Mouse (Mus musculus) lung, postnatal 10 days (tissue): Measurements from ENCODE around the gene Mrps10.
"Not testable (repeated sequence)": the region's sequence is repeated elsewhere in the genome, so short reads cannot be mapped to it uniquely, and the experiment has no call there.

Experiments used
- DNase-seq: peaks from one replicate; pipeline ENCODE4 v3.0.0; 2021

The Mrps10 gene

DNA sequence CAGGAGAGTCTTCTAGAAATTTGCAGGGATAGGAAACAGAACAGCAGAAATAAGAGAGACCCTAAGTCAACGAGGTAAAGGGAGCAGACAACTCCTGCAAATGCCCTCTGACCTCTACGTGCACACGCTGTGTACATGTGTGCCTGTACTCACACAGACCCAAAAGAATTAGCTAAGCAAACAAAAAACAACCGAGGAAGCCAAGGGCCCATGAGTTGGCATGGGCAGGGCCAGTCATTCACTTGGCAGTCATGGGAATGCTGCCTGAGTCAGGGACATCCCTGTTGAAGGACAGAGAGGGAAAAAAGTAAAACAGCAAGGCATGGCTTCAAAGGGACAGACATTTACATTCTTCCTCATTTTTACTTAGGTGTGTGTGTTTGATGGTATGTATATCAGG, 14.6 kb downstream of the Mrps10 start:
- DNase-seq = no peak

DNA sequence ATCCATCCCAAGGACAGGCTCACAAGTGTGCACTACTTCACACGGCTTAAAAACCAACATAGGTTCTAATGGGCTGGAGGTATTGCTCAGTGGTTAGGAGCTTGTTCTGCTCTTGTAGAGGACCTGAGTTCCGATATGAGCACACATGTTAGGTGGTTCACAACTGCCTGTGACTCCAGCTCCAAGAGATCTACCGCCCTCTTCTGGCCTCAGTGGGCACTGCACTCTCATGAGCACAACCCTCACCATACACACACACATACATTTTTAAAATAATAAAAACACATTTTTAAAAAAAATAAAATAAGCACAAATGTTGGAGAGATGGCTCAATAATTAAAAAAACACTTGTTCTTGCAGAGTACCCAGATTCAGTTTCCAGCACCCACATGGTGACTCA, 15.4 kb downstream of the Mrps10 start:
- no peak for DNase-seq

DNA sequence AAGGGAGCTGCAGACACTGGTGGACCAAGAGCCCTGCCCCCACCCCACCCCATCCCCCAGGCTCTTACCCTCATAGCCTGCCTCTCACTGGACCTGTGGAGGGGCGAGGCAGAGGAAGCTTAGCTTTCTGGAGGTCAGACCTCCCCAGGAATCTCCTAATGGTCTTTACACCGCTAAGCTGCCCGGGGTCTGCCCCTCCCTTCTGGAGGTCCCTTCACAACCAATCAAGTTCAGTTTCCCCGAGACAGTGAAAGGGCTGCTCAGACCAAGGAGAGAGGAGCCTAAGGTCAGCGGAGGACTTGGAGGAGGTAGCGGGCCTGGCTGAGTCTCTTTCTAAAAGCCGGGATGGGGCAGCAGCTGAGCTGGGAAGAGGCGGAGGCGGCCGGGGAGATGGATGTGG, 16.5 kb downstream of the Mrps10 start, which contains the start of gene Guca1b:
Gene Guca1b (plus strand): TSS at position 249 of the 400 bp plus-strand sequence.
- no peak for DNase-seq

DNA sequence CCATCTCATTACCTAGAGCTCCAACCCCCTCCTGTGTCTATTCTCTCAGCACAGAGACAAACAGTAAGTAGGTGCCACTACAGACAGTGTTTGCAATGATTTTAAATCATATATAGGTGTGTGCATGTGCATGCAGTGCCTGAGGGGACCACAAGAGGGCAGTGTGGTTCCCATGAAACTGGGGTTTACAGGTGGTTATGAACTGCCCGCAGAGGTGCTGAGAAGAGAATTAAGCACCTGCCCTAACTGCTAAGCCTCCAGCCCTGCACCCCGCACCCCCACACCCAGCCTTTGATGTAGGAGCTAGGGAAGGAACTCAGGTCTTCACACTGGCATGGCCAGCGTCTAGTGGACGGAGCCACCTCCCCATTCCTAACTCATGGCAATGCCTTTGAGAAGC, 18.0 kb downstream of the Mrps10 start:
- DNase-seq = peak; percentile 65

DNA sequence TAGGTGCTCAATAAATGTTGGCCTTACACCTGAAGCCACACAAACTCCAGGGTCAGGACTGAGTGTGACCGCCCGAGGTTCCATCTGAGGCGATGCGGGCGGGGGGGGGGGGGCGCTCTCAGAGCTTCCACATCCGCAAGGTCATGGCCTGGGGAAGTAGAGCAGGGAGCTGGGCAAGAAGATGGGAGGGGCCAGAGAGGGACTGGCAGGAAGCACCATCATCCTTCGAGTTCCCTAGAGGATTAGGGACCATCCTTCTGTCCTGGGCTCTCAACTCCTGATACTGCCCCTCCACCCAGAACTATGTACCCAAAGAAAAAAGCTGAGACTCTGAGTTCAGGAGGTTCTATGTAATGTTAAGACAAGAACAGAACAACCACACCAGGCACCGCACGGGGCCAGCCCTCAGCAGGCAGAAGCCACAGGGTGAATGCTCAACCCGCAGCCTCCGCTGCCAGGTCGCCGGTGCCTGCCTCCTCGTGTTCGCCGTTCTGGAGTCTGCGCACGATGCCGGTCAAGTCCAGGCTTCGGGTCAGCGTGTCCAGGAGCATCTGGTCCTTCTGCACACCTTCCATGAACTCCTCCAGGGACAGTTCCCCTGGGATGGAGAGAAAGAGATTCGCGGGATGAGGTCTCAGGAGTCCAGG, 25.7 kb downstream of the Mrps10 start:
- DNase-seq = peak; percentile 38

DNA sequence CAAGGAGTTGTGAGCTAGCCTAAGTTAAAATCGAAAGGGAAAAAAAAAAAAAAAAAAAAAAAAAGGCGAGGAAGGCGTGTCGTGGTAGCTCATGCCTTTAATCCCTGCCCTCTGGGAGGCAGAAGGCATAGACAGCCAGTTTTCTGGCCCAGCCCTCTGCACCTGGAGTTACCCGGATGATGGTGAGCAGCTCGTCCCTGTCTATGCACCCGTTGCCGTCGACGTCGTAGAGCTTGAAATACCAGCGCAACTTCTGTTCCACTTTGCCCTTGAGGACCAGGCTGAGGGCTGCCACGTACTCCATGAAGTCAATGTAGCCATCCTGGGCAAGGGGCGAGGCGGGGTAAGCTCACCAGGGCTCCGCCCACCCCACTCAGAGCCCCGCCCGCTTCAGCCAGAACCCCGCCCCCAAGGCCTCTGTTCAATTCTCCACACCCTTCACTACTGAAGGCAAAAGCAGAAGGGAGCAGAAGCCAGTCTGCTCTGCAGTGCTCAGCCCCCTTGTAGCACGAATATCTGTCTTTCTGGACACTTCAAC, 26.8 kb downstream of the Mrps10 start:
- DNase-seq = peak; percentile 67

DNA sequence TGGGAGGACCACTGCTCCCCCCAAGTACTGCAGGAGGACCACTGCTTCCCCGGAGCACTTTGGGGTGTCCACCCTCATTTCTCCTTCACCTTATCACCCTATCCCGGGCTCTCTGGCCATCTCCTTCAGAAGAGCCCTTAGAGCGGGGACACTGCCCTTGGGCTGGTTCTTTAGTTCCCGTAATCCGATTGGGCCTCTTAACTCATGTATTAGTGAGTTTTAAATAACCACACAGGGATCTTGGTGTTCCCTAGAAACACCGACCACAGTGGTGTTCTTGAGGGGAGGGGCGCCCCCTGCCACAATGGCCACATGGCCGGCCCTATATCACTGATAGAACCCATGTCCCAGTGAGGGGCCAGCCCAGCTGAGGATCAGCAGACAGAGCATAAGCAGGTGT, 30.4 kb downstream of the Mrps10 start:
- DNase-seq = no peak

DNA sequence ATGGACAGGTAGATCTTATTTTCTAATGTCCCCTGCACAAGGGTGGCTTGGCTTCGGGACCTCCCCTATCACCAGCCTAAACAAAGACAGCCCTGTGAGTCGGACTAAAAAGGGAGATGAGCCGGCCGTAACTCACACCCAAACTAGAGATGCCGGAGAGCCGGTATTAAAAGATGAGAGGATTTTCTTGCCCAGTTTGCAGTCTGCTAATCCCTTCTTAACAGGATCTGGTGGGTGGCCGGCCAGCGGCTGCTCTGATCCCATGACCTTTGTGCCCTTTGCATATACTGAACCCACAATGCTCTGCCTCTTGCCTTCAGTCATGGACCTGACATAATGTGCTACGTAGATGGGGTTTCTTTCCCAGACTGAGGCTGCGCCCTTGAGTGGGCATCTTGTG, 31.8 kb downstream of the Mrps10 start, which contains the start of gene Guca1a:
Gene Guca1a (minus strand): TSS at position 134 of the 400 bp plus-strand sequence.
- no peak for DNase-seq

DNA sequence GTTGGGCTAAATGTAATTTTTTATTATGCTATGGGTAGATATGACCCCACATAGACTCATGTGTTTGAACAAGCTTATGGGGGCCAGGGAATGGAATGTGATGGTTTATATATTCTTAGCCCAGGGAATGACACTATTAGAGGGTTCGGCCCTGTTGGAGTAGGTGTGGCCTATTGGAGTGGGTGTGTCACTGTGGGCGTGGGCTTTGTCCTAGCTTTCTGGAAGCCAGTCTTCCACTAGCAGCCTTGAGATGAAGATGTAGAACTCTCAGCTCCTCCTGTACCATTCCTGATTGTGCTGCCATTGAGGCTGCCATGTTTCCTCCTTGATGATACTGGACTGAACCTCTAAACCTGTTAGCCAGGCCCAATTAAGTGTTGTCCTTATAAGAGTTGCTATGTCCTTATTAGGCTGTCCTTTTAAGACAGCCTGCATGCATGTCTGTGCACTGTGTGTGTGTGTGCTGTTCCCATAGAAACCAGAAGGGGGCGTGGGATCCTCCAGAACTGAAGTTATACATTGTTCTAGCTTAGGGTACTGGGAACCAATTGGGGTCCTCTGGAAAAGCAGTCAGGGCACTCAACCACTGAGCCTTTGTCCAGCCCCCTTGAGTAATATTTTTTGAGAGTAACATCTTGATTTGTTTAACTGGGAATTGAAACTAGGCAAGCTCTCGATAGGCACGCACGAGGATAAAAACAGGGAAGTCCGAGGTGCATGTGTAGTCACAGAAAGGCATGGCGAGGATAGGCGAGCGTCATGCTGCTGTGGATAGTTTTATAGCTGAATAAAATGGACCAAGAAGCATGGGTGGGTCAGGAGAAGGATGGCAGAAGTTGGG, 39.2 kb downstream of the Mrps10 start:
- DNase-seq = no peak

DNA sequence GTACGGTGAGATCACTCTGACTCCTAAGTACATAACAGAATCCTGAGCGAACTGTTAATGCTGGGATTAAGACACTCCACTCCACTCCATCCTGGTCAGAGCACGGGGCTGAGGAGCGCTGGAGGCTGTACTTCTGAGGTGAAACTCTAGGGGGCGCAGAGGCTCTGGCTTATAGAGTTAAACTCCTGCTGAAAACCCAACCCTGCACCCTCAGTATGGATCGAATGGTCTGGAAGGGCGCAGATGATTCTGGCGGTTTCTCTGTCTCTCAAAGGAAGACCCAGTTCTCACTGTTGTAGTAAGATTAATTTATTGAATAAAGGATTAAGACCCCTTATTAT, 39.8 kb downstream of the Mrps10 start:
- peak; percentile 78 for DNase-seq

DNA sequence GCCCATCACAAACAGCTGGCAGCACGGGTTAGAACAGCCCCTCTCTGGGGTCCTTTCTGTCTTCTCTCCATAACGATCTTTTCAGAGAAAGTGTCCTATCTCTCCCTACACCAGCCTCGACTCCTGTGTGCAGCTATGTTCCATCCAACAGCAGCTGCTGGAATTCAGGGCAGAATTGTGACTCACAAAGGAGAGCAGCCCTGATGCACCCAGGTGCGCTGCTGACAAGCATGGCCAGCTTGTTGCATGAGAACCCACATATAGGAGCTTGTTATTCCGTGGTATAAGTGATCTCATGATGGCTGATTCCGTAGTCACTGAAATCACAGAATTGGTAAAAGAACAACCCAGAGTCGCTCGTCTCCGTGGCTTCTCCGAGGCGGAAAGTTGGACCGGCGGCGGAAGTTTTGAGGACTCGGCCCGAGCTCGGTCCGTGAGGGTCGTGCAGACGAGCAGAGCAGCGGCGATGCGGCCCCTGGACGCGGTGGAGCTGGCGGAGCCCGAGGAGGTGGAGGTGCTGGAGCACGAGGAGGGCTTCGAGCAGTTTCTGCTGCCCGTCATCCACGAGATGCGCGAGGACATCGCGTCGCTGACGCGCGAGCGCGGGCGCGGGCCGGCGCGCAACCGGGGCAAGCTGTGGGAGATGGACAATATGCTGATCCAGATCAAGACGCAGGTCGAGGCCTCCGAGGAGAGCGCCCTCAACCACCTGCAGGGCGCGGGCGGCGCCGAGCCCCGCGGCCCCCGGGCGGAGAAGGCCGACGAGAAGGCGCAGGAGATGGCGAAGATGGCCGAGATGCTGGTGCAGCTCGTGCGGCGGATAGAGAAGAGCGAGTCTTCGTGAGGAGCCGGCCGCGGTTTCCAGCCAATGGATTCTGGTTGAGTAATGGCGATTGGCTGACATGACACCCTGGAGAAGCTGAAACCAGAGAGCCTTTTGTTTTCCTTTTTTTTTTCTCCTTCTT, 41.5 kb downstream of the Mrps10 start:
- DNase-seq = not testable (repeated sequence)

DNA sequence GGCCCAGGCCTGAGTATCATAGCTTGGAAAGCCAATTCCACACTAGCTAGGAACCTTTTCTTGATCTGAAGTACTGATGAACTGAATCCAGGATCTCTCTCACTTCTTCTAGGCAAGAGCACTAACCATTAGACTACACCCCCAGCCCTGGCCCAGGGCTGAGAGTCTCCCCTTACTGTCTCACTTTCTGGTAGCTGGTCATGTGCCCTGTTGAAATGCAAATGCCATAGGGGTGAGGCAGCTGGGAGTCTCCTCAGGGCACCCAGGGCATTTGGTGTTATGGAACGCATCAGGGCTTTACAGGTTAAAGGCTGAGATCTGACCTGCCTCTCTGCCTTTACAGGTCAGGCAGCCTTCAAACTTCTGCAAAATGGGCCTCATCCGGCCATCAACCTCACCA, 51.5 kb downstream of the Mrps10 start:
- DNase-seq = no peak

DNA sequence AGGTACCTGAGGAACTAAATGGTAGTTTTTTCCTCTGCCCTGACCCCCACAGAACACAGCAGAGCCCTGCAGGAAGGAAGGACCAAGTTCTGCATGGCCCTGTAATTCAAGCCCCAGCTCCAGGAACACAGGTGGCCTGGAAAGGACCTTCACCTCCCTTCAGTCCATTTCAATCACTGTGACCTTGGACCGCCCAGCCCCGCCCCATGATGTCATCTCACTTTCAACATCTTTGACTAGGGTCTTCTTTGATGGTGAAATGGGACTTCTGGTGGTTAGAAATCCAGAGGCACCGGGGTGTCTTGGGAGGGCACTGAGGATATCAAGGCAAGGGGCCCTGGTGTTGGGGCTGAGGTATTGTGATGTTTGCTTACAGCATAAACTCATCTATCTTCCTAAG, 52.9 kb downstream of the Mrps10 start:
- no peak for DNase-seq

DNA sequence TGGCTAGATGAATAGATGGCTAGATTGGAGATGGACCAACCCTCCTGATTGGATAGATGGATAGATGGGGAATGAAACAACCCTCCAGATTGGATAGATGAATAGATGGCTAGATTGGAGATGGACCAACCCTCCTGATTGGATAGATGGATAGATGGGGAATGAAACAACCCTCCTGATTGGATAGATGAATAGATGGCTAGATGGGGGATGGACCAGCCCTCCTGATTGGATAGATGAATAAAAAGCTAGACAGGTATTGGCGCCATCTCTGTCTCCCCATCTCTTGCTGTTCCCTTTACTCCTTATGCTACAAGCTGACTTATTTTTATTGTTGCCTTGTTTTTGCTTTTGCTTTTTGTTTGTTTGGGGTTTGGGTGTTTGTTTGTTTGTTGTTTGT, 53.9 kb downstream of the Mrps10 start:
- not testable (repeated sequence) for DNase-seq

DNA sequence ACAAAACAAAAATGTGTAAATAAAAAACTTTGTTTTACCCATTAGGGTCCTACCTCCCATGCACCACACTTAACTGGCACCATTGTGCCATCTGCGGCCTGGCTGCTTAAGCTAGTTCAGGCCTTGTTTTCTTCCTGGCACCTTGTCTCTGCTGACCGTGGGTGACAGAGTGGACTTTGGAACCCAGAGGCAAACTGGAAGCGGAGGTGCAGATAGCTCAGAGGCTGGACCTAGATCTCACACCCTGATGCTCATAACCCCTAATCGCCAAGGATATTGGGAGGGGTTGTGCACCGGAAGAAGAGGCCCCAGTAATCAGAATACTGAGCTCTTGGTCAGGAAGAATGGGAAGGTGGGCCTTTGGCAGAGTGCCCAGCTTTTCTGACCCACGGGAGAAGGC, 55.5 kb downstream of the Mrps10 start:
- DNase-seq = no peak

DNA sequence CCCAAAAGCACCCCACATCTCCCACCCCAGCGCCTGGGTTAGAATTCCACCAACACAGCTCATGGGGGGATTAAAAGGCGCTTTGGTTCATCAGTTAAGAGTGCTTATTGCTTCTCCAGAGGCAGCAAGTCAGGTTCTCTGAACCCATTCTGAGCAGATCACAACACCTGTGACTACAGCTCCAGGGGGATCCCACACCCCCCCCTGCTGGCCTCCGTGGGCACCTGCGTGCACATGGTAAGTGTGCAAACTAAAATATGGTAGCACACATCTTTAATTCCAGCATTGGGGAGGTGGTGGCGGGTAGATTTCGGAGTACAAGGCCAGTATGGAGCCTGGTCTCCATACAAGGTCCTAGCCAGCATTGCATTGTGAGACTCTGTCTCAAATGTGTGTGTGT, 58.6 kb downstream of the Mrps10 start:
- no peak for DNase-seq

DNA sequence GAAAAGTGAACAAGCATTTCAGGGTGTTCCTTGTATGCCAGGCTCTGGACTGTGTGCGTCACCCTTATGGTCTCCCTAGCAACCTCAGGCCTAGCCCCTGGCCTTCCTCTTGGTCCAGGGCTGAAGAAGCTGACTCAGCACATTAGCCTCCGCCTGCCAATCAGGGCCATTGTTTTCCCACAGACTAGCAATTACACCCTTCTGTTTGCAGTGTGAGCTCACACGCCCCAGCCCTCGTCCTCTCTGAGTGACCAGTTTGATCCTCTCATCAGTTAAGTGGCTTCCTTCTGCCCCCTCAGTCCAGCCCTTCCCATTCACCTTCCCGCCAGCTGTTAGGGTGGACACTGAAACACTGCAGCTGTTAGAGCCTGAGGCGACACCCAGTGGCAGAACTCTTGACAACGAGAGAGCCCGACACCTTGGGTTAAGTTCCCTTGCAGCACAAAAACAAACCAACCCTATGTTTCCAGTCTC, 60.2 kb downstream of the Mrps10 start:
- DNase-seq = peak; percentile 85

DNA sequence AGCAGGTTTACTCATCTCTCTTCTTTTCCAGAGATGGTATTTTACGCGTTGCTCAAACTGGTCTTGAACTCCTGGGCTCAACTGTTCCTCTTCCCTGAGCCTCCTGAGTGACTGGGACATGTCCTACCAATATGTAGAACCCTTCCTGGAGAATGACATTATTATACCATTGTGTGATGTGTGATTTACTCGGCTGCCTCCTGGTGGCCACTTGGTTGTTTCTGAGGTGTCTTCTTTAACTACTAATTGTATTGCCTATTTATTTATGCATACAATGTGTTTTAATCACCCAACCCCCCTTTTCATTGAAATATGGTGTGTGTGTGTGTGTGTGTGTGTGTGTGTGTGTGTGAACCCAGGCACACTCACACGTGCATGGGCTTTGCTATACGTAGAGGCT, 62.1 kb downstream of the Mrps10 start:
- DNase-seq = no peak
